Mouse (Mus musculus): Measurements from ENCODE around the gene Wdr35.

DNA sequence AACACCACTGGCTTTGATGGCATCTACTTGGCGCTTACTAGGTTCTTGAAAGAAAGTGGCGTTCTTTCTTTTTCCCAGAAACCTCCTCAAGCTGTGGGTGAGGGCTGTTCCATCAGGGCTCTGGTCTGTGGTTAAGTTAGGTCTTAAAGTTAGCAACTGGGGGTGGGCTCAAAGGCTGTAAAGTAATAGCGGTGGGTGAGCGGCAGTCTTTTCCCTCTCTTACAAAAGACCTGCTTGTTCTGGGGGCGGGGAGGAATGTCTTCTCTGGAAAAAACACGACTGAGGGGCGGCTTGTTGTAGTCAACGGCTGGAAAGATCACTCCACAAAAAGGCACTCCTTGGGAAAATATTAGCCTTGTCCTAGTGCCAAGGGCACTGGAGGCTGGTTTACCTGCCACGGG lies 19.5 kb upstream of the Wdr35 start:
- TF ChIP-seq POLR2A (IDR thresholded peaks at IDR 0.05; ENCODE audit: low read depth, low read length) (no peak), CTCF (IDR thresholded peaks at IDR 0.05; ENCODE audit: extremely low read depth, insufficient read length, insufficient replicate concordance, low read depth, low read length) (no peak)
